Mouse (Mus musculus): ENCODE measurements around the gene Prdm15. TPM values are rescaled to one million over a fixed set of nuclear protein-coding genes. Genes with fewer than 3 reads are reported as not detected.

Prdm15 gene
- polyA plus RNA-seq, 1 experiment from 2014 or later: 16.8 TPM

GRCm38 (mm10) chr16:97759681-97760080, 92.0 kb downstream of the Prdm15 start:
- no peak overlapping the region for H3K27ac ChIP-seq
- H3K9me3 ChIP-seq: no peaks in the 10 kb centered on the region
- no peak for DNase-seq (ENCODE audit: low spot score)
- H3K27me3 ChIP-seq (ENCODE audit: insufficient read depth, poor library complexity, severe bottlenecking): peaks cover 44% of the 10 kb centered on the region
- WGBS: 39% methylated on average over 3 of the region's 3 CpGs
- H3K36me3 ChIP-seq: no peaks in the 10 kb centered on the region
- H3K4me3 ChIP-seq: no peak overlapping the region
- peaks cover 13% of the 10 kb centered on the region for H3K4me1 ChIP-seq (replicated peaks)

- Histone ChIP-seq H3K4me3 (no peak overlapping the region), H3K9me3 (no peaks in the 10 kb centered on the region), H3K27ac (no peak overlapping the region), H3K27me3 (ENCODE audit: insufficient read depth, poor library complexity, severe bottlenecking) (peaks cover 30% of the 10 kb centered on the region), H3K4me1 (replicated peaks) (peaks cover 6% of the 10 kb centered on the region), H3K36me3 (no peaks in the 10 kb centered on the region)
- DNase-seq (ENCODE audit: low spot score): no peak
- WGBS: 92% methylated on average over 2 of the region's 2 CpGs
Measured at GRCm38 (mm10) chr16:97758288-97758687, 93.4 kb downstream of the Prdm15 start.

GRCm38 (mm10) chr16:97756460-97756859, 95.2 kb downstream of the Prdm15 start:
- 77% methylated on average over 2 of the region's 2 CpGs for WGBS
- no peaks in the 10 kb centered on the region for H3K4me1 ChIP-seq (replicated peaks)
- no peaks in the 10 kb centered on the region for H3K9me3 ChIP-seq
- no peak overlapping the region for H3K27ac ChIP-seq
- no peaks in the 10 kb centered on the region for H3K36me3 ChIP-seq
- H3K4me3 ChIP-seq: no peak overlapping the region
- peaks cover 12% of the 10 kb centered on the region for H3K27me3 ChIP-seq (ENCODE audit: insufficient read depth, poor library complexity, severe bottlenecking)
- no peak for DNase-seq (ENCODE audit: low spot score)

- Histone ChIP-seq H3K4me1 (replicated peaks) (no peaks in the 10 kb centered on the region), H3K27ac (no peak overlapping the region), H3K36me3 (no peaks in the 10 kb centered on the region), H3K4me3 (no peak overlapping the region), H3K27me3 (ENCODE audit: insufficient read depth, poor library complexity, severe bottlenecking) (no peaks in the 10 kb centered on the region), H3K9me3 (no peaks in the 10 kb centered on the region)
- WGBS: 88% methylated on average over 3 of the region's 3 CpGs
- no peak for DNase-seq (ENCODE audit: low spot score)
Measured at GRCm38 (mm10) chr16:97752316-97752941, 99.2 kb downstream of the Prdm15 start.

- 78% methylated on average over 8 of the region's 8 CpGs for WGBS
- Histone ChIP-seq H3K9me3 (no peaks in the 10 kb centered on the region), H3K4me3 (no peak overlapping the region), H3K27ac (no peak overlapping the region), H3K4me1 (replicated peaks) (no peaks in the 10 kb centered on the region), H3K27me3 (ENCODE audit: insufficient read depth, poor library complexity, severe bottlenecking) (no peaks in the 10 kb centered on the region), H3K36me3 (no peaks in the 10 kb centered on the region)
- DNase-seq (ENCODE audit: low spot score): no peak
Measured at GRCm38 (mm10) chr16:97751884-97752283, 99.8 kb downstream of the Prdm15 start.

- no peak for DNase-seq (ENCODE audit: low spot score)
- no peaks in the 10 kb centered on the region for H3K4me1 ChIP-seq (replicated peaks)
- H3K27ac ChIP-seq: no peak overlapping the region
- H3K36me3 ChIP-seq: no peaks in the 10 kb centered on the region
- no peak overlapping the region for H3K4me3 ChIP-seq
- no peaks in the 10 kb centered on the region for H3K27me3 ChIP-seq (ENCODE audit: insufficient read depth, poor library complexity, severe bottlenecking)
- H3K9me3 ChIP-seq: no peaks in the 10 kb centered on the region
- 90% methylated on average over 6 of the region's 6 CpGs for WGBS
Measured at GRCm38 (mm10) chr16:97748421-97748820, 103.2 kb downstream of the Prdm15 start.

Other genes with a start within 250 kb of the Prdm15 start
- gene Tmprss2, start 240.7 kb downstream of the Prdm15 start, polyA plus RNA-seq (2016; fragmentation: Nextera tagmentation; extraction: Ambion mirVana): 0.46 and 0.50 TPM in 2 replicates
- 2.9 TPM in 2 replicates for gene Ripk4, start 88.1 kb downstream of the Prdm15 start, polyA plus RNA-seq (2016; fragmentation: Nextera tagmentation; extraction: Ambion mirVana)
- 13.6 and 17.0 TPM in 2 replicates for gene C2cd2, start 110.7 kb upstream of the Prdm15 start, polyA plus RNA-seq (2016; fragmentation: Nextera tagmentation; extraction: Ambion mirVana)
- gene Zbtb21, start 110.8 kb upstream of the Prdm15 start, polyA plus RNA-seq (2016; fragmentation: Nextera tagmentation; extraction: Ambion mirVana): 13.1 and 14.0 TPM in 2 replicates
- 16.6 and 18.9 TPM in 2 replicates for gene B230307C23Rik, start 145.5 kb upstream of the Prdm15 start, polyA plus RNA-seq (2016; fragmentation: Nextera tagmentation; extraction: Ambion mirVana)
- 19.0 and 32.4 TPM in 2 replicates for gene A630089N07Rik, start 230.6 kb upstream of the Prdm15 start, polyA plus RNA-seq (2016; fragmentation: Nextera tagmentation; extraction: Ambion mirVana)

Measured in hindbrain, embryonic 10.5 days (tissue).